Mouse (Mus musculus) forebrain, embryonic 12.5 days (tissue): ENCODE data around the gene Gpsm3. TPM values are rescaled to one million over a fixed set of nuclear protein-coding genes. Genes with fewer than 3 reads are reported as not detected.

Experiments
- ATAC-seq: fragments of 200-750 bp; cut with Nextera tagmentation; 2 replicates; pipeline ENCODE4 v1.8.0; 2017; ENCODE audit warnings: moderate TSS enrichment; ENCODE audit not compliant: low FRiP score
- H3K27ac ChIP-seq: fragments of 300-500 bp; sonication (generic); 2 replicates; pipeline ENCODE4 v1.5.1; 2016; ENCODE audit warnings: mild to moderate bottlenecking
- H3K27me3 ChIP-seq: fragments of 300-500 bp; sonication (generic); 2 replicates; pipeline ENCODE4 v1.6.1; 2016; ENCODE audit warnings: mild to moderate bottlenecking
- H3K36me3 ChIP-seq: fragments of 300-500 bp; sonication (generic); replicated peaks from 2 replicates; pipeline ENCODE4 v1.6.1; 2016; ENCODE audit warnings: mild to moderate bottlenecking
- H3K4me1 ChIP-seq: fragments of 300-500 bp; sonication (generic); 2 replicates; pipeline ENCODE4 v1.6.1; 2016
- H3K4me2 ChIP-seq: fragments of 300-500 bp; sonication (generic); 2 replicates; pipeline ENCODE4 v1.6.1; 2016; ENCODE audit warnings: mild to moderate bottlenecking, moderate library complexity
- H3K4me3 ChIP-seq: fragments of 300-500 bp; sonication (generic); replicated peaks from 2 replicates; pipeline ENCODE4 v1.5.1; 2016; ENCODE audit warnings: mild to moderate bottlenecking
- H3K9ac ChIP-seq: fragments of 300-500 bp; sonication (generic); 2 replicates; pipeline ENCODE4 v1.6.1; 2016; ENCODE audit warnings: mild to moderate bottlenecking
- H3K9me3 ChIP-seq: fragments of 300-500 bp; sonication (generic); 2 replicates; pipeline ENCODE4 v1.6.1; 2016
- WGBS: fragments of 180-500 bp; shearing (Covaris S2); methylation state at CpG from one replicate; pipeline ENCODE4 v1.1.7; 2016; 5-methylcytosine and 5-hydroxymethylcytosine counted together
- polyA plus RNA-seq: library from polyadenylated mRNA; unstranded; fragments of >200 nt; fragmentation: Nextera tagmentation; extraction: Ambion mirVana; gene quantifications from 2 replicates; pipeline ENCODE4 v1.2.1, GENCODE M21; 2016

The Gpsm3 gene
- polyA plus RNA-seq, 1 experiment from 2014 or later = 2.7 TPM

DNA sequence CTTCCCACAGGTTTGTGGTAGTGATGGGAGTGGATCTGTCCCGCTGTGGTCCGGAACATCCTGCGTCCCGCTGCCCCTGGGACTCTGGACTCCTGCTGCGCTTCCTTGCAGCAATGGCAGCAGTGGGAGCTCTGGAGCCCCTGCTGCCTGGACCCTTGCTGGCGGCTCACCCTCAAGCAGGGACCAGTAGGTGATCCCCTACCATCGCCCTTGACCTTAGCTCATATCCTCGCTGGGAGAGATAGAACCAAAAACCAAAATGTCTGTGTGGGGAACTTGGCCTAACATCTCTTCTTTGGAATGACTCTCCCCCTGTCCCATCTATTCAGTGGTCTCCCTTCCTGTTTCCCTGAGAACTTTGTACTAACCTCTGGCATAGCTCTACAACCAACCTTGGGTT, 5.8 kb upstream of the Gpsm3 start:
- Histone ChIP-seq H3K36me3 (no peaks in the 10 kb centered on the region), H3K4me3 (no peak overlapping the region), H3K9ac (no peak overlapping the region), H3K27me3 (no peaks in the 10 kb centered on the region), H3K27ac (no peak overlapping the region), H3K4me1 (peaks cover 21% of the 10 kb centered on the region), H3K9me3 (no peaks in the 10 kb centered on the region), H3K4me2 (no peak overlapping the region)
- WGBS = 84% methylated on average over 8 of the region's 8 CpGs
- ATAC-seq = no peak

DNA sequence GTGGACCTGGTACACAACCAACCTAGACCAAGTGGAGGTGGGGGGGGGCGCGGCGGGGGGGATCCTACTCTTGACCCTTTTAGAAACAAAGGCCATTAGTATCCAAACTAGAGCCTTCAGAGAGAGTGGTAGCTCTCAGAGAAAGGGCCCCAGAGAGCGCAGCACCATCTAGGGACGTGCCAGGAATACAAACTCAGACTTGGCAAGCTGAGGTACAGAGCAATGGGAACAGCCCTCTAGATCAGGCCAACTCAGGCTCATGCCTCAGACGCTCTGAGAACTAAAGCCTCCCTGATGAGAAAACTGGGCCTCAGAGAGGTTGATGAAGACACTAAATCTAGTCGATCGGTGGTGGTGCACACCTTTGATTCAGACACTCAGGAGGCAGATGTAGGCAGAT, 4.5 kb upstream of the Gpsm3 start:
- Histone ChIP-seq H3K9ac (no peak overlapping the region; the same call in 1 of the 2 replicates), H3K36me3 (no peaks in the 10 kb centered on the region), H3K4me3 (no peak overlapping the region), H3K4me1 (peaks cover 33% of the 10 kb centered on the region), H3K27ac (no peak overlapping the region), H3K9me3 (no peaks in the 10 kb centered on the region), H3K27me3 (no peaks in the 10 kb centered on the region), H3K4me2 (no peak overlapping the region)
- no peak for ATAC-seq
- 87% methylated on average over 8 of the region's 8 CpGs for WGBS

DNA sequence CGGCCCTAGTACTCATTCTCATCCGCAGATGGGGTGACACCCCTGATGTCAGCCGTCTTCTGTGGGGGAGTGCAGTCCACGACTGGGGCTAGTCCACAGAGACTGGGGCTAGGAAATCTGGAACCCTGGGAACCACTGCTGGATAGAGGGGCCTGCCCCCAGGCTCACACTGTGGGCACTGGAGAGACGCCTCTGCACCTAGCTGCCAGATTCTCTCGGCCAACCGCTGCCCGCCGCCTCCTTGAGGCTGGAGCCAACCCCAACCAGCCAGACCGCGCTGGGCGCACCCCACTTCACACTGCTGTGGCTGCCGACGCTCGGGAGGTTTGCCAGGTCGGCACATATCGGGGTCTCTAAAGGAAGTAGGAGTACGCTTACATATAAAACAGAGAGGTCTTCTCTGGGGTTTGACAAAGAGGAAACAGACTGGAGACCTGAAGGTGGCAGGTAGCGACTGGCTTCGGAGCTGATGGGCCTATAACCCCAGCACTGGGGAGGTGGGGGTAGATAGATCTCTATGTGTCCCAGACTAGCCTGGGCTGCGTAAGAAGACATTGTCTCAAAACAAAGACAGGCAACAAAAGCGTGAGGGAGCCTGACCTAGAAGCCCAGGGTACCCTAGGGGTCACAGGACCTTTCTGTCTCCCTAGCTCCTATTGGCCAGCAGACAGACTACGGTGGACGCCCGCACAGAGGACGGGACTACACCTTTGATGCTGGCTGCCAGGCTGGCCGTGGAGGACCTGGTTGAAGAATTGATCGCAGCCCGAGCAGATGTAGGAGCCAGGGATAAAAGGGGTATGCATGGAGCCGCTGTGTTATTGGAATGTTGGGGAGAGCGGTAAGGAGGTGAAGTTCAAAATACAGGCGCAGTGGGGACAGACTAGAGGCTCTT, 3.5 kb upstream of the Gpsm3 start:
- ATAC-seq = peak; percentile 12; the same call in 1 of the 2 replicates
- peak overlapping the region; percentile 89 for H3K4me2 ChIP-seq
- no peaks in the 10 kb centered on the region for H3K9me3 ChIP-seq
- H3K9ac ChIP-seq = peak overlapping the region; percentile 87
- H3K27ac ChIP-seq = peak overlapping the region; percentile 99
- H3K27me3 ChIP-seq = no peaks in the 10 kb centered on the region
- 15% methylated on average over 32 of the region's 32 CpGs for WGBS
- H3K4me1 ChIP-seq = peaks cover 43% of the 10 kb centered on the region
- H3K4me3 ChIP-seq = peak overlapping the region; percentile 60
- no peaks in the 10 kb centered on the region for H3K36me3 ChIP-seq

DNA sequence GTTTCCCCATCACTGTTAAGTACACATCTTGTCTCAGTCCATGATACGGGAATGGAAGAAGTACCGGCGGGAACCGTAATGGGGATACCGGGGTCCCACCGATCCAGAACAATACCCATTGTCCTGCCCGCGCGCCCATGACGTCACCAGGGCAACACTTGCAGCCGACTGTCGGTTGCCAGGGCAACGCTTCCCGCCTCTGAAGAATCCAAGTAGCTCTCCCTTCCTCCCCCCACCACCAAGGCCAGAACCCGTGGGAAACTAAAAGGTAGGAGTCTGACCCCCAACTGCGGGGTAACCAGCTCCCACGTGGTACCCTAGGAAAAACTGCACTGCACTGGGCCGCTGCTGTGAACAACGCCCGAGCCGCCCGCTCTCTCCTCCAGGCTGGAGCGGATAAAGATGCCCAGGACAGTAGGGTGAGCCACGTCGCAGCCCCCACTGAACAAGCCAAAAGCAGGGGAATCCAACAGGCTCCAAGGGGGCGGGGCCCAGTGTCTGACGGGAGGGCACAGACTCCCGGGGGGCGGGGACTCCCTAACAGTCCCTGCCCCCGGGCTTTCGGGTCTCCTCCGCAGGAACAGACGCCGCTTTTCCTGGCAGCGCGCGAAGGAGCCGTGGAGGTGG, 2.7 kb upstream of the Gpsm3 start:
- Histone ChIP-seq H3K4me3 (peak overlapping the region; percentile 60), H3K9ac (peak overlapping the region; percentile 87), H3K27me3 (no peaks in the 10 kb centered on the region), H3K27ac (peak overlapping the region; percentile 99), H3K4me1 (peaks cover 49% of the 10 kb centered on the region), H3K9me3 (no peaks in the 10 kb centered on the region), H3K4me2 (peak overlapping the region; percentile 89), H3K36me3 (no peaks in the 10 kb centered on the region)
- WGBS = under 1% methylated on average over 38 of the region's 38 CpGs
- peak; percentile 81 for ATAC-seq

DNA sequence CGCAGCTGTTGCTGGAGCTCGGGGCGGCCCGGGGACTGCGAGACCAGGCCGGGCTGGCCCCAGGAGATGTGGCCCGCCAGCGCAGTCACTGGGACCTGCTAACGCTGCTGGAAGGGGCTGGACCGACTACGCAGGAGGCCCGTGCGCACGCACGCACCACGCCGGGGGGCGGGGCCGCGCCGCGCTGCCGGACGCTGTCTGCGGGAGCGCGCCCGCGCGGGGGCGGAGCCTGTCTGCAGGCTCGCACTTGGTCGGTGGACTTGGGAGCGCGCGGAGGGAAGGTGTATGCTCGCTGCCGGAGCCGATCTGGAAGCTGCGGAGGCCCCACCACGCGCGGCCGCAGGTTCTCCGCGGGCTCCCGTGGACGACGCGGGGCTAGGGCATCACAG, 2.2 kb upstream of the Gpsm3 start:
- Histone ChIP-seq H3K9ac (peak overlapping the region; percentile 87), H3K36me3 (no peaks in the 10 kb centered on the region), H3K4me3 (peak overlapping the region; percentile 60), H3K27ac (peak overlapping the region; percentile 99), H3K4me2 (peak overlapping the region; percentile 89), H3K9me3 (no peaks in the 10 kb centered on the region), H3K4me1 (peaks cover 49% of the 10 kb centered on the region), H3K27me3 (no peaks in the 10 kb centered on the region)
- WGBS = under 1% methylated on average over 49 of the region's 50 CpGs
- ATAC-seq = peak; percentile 85

- 4% methylated on average over 19 of the region's 19 CpGs for WGBS
Observed at GRCm38 (mm10) chr17:34587814-34588213, 1.8 kb upstream of the Gpsm3 start.

DNA sequence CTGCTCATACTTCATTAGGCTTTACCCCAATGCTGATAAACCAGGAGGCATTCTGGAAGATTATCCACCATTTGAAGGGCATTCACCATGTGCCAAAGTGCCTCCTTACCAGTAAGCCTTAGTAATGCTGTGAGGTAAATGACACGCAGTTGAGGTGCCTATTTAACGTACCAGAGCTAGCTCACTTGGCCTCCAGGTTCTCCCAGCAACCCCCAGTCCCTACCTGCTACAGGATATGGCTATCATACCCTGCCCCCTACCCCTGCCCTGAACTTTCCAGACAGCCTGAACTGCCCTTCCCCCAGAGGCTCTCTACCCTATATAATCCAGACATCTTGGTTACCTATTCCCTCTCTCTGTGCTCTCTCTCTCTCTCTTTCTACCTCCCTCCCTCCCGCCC, 839 bp upstream of the Gpsm3 start:
- H3K27ac ChIP-seq = no peak overlapping the region
- H3K27me3 ChIP-seq = no peaks in the 10 kb centered on the region
- no peak overlapping the region for H3K4me3 ChIP-seq
- H3K9me3 ChIP-seq = no peaks in the 10 kb centered on the region
- no peak overlapping the region for H3K4me2 ChIP-seq
- WGBS = 72% methylated on average over 3 of the region's 3 CpGs
- ATAC-seq = no peak
- no peak overlapping the region for H3K9ac ChIP-seq
- H3K36me3 ChIP-seq = no peaks in the 10 kb centered on the region
- peaks cover 58% of the 10 kb centered on the region for H3K4me1 ChIP-seq

More at GRCm38 (mm10) chr17:34587814-34588213, 1.8 kb upstream of the Gpsm3 start:
- H3K4me1 ChIP-seq = peaks cover 49% of the 10 kb centered on the region
- H3K27me3 ChIP-seq = no peaks in the 10 kb centered on the region
- ATAC-seq = no peak
- peak overlapping the region; percentile 99 for H3K27ac ChIP-seq
- no peaks in the 10 kb centered on the region for H3K9me3 ChIP-seq
- H3K36me3 ChIP-seq = no peaks in the 10 kb centered on the region
- H3K4me3 ChIP-seq = peak overlapping the region; percentile 60
- H3K4me2 ChIP-seq = peak overlapping the region; percentile 89
- peak overlapping the region; percentile 87 for H3K9ac ChIP-seq

DNA sequence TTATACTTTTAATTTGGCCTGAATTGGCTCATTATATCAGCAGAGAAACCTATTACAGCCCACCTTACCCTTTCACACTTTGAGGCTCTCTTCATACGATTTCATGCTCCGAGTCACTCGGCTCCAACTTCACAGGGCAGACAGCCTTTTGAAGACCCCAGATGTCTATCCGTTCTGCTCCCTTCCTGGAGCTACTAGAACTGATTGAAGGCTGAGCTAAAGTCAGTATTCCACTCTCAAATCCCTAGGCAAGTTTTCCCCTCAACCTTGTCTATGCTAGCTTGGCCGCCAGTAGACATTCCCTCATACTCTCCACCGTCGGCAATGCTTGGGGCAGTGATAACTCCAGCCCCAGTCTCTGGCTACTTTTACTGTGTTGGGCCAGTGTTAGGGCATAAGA, 400 bp upstream of the Gpsm3 start:
- Histone ChIP-seq H3K4me3 (no peak overlapping the region), H3K27ac (0 out of 2 replicates have a peak overlapping the region, but pooled peaks have one; percentile 37)

DNA sequence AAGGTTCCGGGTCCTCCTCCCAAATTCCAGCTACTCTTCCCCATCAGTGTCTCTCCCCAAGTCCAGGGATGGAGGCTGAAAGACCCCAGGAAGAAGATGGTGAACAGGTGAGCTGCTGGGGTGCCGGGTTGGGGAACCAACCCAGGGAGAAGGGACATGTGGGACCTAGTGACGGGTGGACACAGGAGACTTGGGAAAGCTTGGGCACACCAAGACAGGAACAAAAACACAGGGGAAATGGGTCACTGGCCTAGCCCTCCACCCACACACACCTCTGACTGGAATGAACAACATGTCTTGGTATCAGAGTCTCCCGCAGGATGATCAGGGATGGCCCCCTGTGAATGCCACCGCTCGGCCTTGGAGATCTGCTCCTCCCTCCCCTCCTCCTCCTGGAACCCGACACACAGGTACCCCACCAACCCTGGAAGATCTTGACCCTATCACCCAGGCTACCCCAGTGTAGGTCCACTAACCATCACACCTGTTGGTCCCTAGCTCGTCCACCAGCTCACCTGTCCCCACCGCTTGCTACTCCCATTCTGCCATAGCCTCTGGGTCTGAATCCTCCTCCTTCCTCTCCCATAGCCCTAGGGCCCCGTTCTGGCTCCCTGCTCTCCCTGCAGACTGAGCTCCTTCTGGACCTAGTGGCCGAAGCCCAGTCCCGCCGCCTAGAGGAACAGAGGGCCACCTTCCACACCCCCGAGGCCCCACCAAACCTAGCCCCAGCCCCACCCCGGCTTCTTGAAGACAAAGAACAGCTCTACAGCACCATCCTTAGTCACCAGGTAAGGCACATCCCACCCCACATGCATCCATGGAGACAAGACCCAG, 765 bp downstream of the Gpsm3 start:
- H3K4me1 ChIP-seq = peaks cover 74% of the 10 kb centered on the region
- H3K4me2 ChIP-seq = peak overlapping the region; percentile 94
- H3K27me3 ChIP-seq = no peaks in the 10 kb centered on the region
- no peak overlapping the region for H3K4me3 ChIP-seq
- peak overlapping the region; percentile 100 for H3K27ac ChIP-seq
- ATAC-seq = no peak
- no peaks in the 10 kb centered on the region for H3K9me3 ChIP-seq
- no peak overlapping the region for H3K9ac ChIP-seq
- WGBS = 67% methylated on average over 15 of the region's 15 CpGs
- peaks cover 12% of the 10 kb centered on the region for H3K36me3 ChIP-seq

More for the DNA sequence above, 400 bp upstream of the Gpsm3 start:
- 57% methylated on average over 7 of the region's 7 CpGs for WGBS
- Histone ChIP-seq H3K36me3 (peaks cover under 1% of the 10 kb centered on the region; the same call in 1 of the 2 replicates), H3K27me3 (no peaks in the 10 kb centered on the region), H3K4me1 (peaks cover 63% of the 10 kb centered on the region), H3K9me3 (no peaks in the 10 kb centered on the region), H3K9ac (no peak overlapping the region), H3K4me2 (no peak overlapping the region)
- ATAC-seq = no peak

- WGBS = 1% methylated on average over 21 of the region's 21 CpGs
- Histone ChIP-seq H3K9ac (peak within 1 kb of the TSS; percentile 100), H3K4me1 (peaks cover 74% of the 10 kb centered on the region), H3K27ac (peak within 1 kb of the TSS; percentile 100), H3K4me3 (peak within 1 kb of the TSS; percentile 86), H3K27me3 (no peaks in the 10 kb centered on the region), H3K36me3 (peaks cover 22% of the 10 kb centered on the region), H3K4me2 (peak within 1 kb of the TSS; percentile 94), H3K9me3 (no peaks in the 10 kb centered on the region)
- ATAC-seq = peak; percentile 18
Observed at GRCm38 (mm10) chr17:34591029-34591993, 1.7 kb downstream of the Gpsm3 start, which contains the start of gene Pbx2. TSS of gene Pbx2 (plus strand) at chr17:34591266.

DNA sequence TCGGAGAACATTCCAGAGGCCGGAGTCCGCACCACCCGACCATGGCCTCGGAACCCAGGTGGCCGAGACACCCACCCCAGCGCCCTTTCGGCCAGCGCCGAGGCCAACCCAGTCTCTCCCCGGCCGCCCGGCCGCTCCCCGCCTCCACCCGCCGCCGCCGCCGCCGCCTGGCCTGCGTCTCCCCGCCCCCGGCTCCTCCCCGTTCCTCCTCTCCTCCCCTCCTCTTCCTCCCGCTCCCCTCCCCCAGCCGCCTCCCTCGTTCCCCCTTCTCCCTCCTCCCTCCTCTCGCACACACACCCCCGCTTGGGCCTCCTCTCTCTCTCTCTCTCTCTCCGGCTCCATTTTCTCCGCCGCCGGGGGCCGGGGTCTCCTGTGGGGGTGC, 2.4 kb downstream of the Gpsm3 start:
- Histone ChIP-seq H3K36me3 (peaks cover 27% of the 10 kb centered on the region), H3K9ac (peak overlapping the region; percentile 100), H3K4me1 (peaks cover 76% of the 10 kb centered on the region), H3K4me2 (peak overlapping the region; percentile 94), H3K4me3 (peak overlapping the region; percentile 86), H3K9me3 (no peaks in the 10 kb centered on the region), H3K27me3 (no peaks in the 10 kb centered on the region), H3K27ac (peak overlapping the region; percentile 100)
- WGBS = under 1% methylated on average over 26 of the region's 35 CpGs
- ATAC-seq = peak; percentile 40
